ENCODE assay signal across 17 mouse cellular contexts in the genomic region with DNA sequence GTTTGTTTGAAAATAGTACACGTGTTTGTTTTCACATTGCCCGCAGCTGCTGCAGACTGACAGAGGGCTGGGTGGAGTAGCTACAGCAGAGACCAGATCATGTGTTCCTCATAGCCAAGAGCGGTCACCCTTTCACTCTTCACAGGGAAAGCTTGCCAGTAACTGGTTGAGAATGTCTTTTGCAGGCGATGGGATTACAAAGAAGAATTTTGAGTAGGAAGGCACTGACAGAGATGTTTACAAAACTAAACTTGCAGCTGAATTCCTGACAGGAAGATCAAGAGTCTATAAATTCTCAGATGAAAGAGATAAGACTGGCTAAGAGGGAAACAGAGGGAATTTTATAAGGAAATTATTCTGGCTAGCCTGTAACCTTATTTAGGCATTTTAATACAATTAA.
DNase-seq lines count a peak whose midpoint lies in the region; ATAC-seq lines count a peak whose summit lies in the region.
"Had no signal": no experiment of that assay in that cellular context is flagged by ENCODE, and none has a peak within 500 bp of the region (broad histone marks: within the 10 kb centered on the region; RNA-seq: fewer than 3 reads in every experiment).

No protein-coding gene starts in this region.

- 53% methylated on average over 4 of the region's 4 CpGs for WGBS in kidney, embryonic 14.5 days

- H3K4me2 ChIP-seq in kidney, embryonic 14.5 days (replicated peaks; ENCODE audit: low read depth, low read length), result no peak overlapping the region
- H3K4me2 ChIP-seq: embryonic facial prominence, embryonic 15.5 days; heart, embryonic 15.5 days; limb, embryonic 12.5 days; lung, embryonic 15.5 days; stomach, embryonic 15.5 days had no signal

- ATAC-seq in kidney, embryonic 14.5 days (ENCODE audit: low FRiP score, low TSS enrichment), result no peak
- ATAC-seq in inflammation-experienced regulatory T-cells, adult 6 months, result no peak
- ATAC-seq: forebrain, embryonic 14.5 days; midbrain, embryonic 16.5 days had no signal

- H3K36me3 ChIP-seq in kidney, embryonic 14.5 days (ENCODE audit: control insufficient read depth, insufficient read depth, low read length), result no peaks in the 10 kb centered on the region
- H3K36me3 ChIP-seq: embryonic facial prominence, embryonic 15.5 days; heart, embryonic 15.5 days; limb, embryonic 12.5 days; lung, embryonic 15.5 days; stomach, embryonic 15.5 days had no signal

- no peak overlapping the region for H3K4me3 ChIP-seq in kidney, embryonic 14.5 days (ENCODE audit: low read length)
- H3K4me3 ChIP-seq: embryonic facial prominence, embryonic 15.5 days; heart, embryonic 15.5 days; limb, embryonic 12.5 days; lung, embryonic 15.5 days; stomach, embryonic 15.5 days had no signal

- no peaks in the 10 kb centered on the region for H3K9me3 ChIP-seq in kidney, embryonic 14.5 days (ENCODE audit: control insufficient read depth, low read length)
- H3K9me3 ChIP-seq: embryonic facial prominence, embryonic 15.5 days; heart, embryonic 15.5 days; limb, embryonic 12.5 days; lung, embryonic 15.5 days; stomach, embryonic 15.5 days had no signal

- no peaks in the 10 kb centered on the region for H3K4me1 ChIP-seq in kidney, embryonic 14.5 days (ENCODE audit: control insufficient read depth, insufficient read depth, low read length)
- H3K4me1 ChIP-seq: embryonic facial prominence, embryonic 15.5 days; heart, embryonic 15.5 days; limb, embryonic 12.5 days; lung, embryonic 15.5 days; stomach, embryonic 15.5 days had no signal

- peak; percentile 10 to 58 for DNase-seq in adrenal gland, adult (ENCODE audit: inconsistent age in 2 of 2, low spot score in 1 of 2)
- DNase-seq in adrenal gland, adult 8-10 months, result no peak
- DNase-seq in kidney, adult 11 months, result peak; percentile 47
- DNase-seq in kidney, postnatal 14 days, result peak; percentile 58
- DNase-seq in skeletal muscle tissue, adult 2 months (ENCODE audit: low read depth, low spot score), result peak; percentile 31
- no peak for DNase-seq in natural killer cell, adult 2 months (ENCODE audit: low spot score in 2 of 2)
- DNase-seq: cerebellum, postnatal 36 days; right cerebral cortex, adult 18-20 months had no signal

- no peak overlapping the region for H3K27ac ChIP-seq in kidney, embryonic 14.5 days (ENCODE audit: low read depth, low read length)
- H3K27ac ChIP-seq: embryonic facial prominence, embryonic 15.5 days; heart, embryonic 15.5 days; limb, embryonic 12.5 days; stomach, embryonic 15.5 days had no signal

- H3K9ac ChIP-seq in kidney, embryonic 14.5 days (ENCODE audit: low read depth, low read length), result no peak overlapping the region
- H3K9ac ChIP-seq: embryonic facial prominence, embryonic 15.5 days; heart, embryonic 15.5 days; limb, embryonic 12.5 days; lung, embryonic 15.5 days; stomach, embryonic 15.5 days had no signal

- no peaks in the 10 kb centered on the region for H3K27me3 ChIP-seq in kidney, embryonic 14.5 days (ENCODE audit: control insufficient read depth, insufficient read depth, low read length)
- H3K27me3 ChIP-seq: embryonic facial prominence, embryonic 15.5 days; heart, embryonic 15.5 days; limb, embryonic 12.5 days; lung, embryonic 15.5 days; stomach, embryonic 15.5 days had no signal

Comparison
In these comparisons a context has a peak if more than half of its experiments do, and no peak if none do; other contexts are left out.
1. DNase-seq: peak in adrenal gland, adult (2 of 2), kidney, adult 11 months (single experiment), kidney, postnatal 14 days (single experiment) and skeletal muscle tissue, adult 2 months (single experiment); none in adrenal gland, adult 8-10 months (single experiment) and natural killer cell, adult 2 months (0 of 2).